Mouse (Mus musculus): ENCODE measurements around the gene Eri2. TPM values are rescaled to one million over a fixed set of nuclear protein-coding genes. Genes with fewer than 3 reads are reported as not detected.
"Not testable (repeated sequence)": the region's sequence is repeated elsewhere in the genome, so short reads cannot be mapped to it uniquely, and the experiment has no call there.

Eri2 gene
- polyA plus RNA-seq, 1 experiment, result 1.7 TPM

DNA sequence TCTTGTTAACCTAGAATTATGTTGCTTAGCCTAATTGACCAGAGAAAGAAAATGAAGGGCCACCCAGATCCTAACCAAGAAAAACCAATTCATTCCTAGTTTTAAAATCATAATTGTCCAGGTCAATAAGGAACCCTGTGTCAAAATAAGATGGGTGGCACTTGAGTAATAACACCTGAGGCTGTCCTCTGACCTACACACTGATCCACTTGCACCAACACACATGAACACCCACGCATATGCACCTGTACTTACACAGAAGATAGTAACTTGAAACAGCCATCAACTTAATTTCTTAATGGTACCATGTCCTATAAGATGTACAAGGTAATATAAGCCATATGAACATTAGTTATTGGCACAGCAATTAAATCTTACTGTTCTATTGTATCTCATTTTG is 40.2 kb downstream of the Eri2 start:
- no peaks in the 10 kb centered on the region for H3K79me2 ChIP-seq (ENCODE audit: control insufficient read depth, insufficient read depth)
- no peak overlapping the region for H3ac ChIP-seq (ENCODE audit: control insufficient read depth, insufficient read length)
- no peaks in the 10 kb centered on the region for H3K27me3 ChIP-seq (ENCODE audit: control insufficient read depth, insufficient read depth, insufficient read length)
- H3K4me2 ChIP-seq (ENCODE audit: low read depth), result no peak overlapping the region
- H3K36me3 ChIP-seq (ENCODE audit: control insufficient read depth, insufficient read depth), result no peaks in the 10 kb centered on the region
- TF ChIP-seq POLR2AphosphoS2 (IDR thresholded peaks at IDR 0.05; ENCODE audit: insufficient read length, low read depth) (no peak), POLR2A (IDR thresholded peaks at IDR 0.05; ENCODE audit: insufficient read length, low read depth) (no peak), SRF (IDR thresholded peaks at IDR 0.05; ENCODE audit: control insufficient read depth, insufficient read length, low read depth) (no peak), E2F4 (IDR thresholded peaks at IDR 0.05; ENCODE audit: insufficient read depth) (no peak), MAX (IDR thresholded peaks at IDR 0.05; ENCODE audit: low read depth) (no peak), CEBPB (IDR thresholded peaks at IDR 0.05; ENCODE audit: insufficient read depth, poor library complexity, severe bottlenecking) (no peak), TCF3 (IDR thresholded peaks at IDR 0.05; ENCODE audit: insufficient read length, low read depth) (no peak), USF1 (IDR thresholded peaks at IDR 0.05; ENCODE audit: low read depth) (no peak), MYOD1 (IDR thresholded peaks at IDR 0.05; ENCODE audit: control insufficient read depth in 1 of 3, insufficient read length in 2 of 3, low read depth in 2 of 3) (no peak), TCF12 (IDR thresholded peaks at IDR 0.05; ENCODE audit: insufficient read depth, poor library complexity, severe bottlenecking) (no peak), REST (IDR thresholded peaks at IDR 0.05; ENCODE audit: insufficient read depth, insufficient read length) (no peak), MYOG (IDR thresholded peaks at IDR 0.05; ENCODE audit: control insufficient read depth in 1 of 3, insufficient read depth in 1 of 3, insufficient read length in 2 of 3, low read depth in 2 of 3) (no peak)
- H3K4me3 ChIP-seq, result no peak overlapping the region

DNA sequence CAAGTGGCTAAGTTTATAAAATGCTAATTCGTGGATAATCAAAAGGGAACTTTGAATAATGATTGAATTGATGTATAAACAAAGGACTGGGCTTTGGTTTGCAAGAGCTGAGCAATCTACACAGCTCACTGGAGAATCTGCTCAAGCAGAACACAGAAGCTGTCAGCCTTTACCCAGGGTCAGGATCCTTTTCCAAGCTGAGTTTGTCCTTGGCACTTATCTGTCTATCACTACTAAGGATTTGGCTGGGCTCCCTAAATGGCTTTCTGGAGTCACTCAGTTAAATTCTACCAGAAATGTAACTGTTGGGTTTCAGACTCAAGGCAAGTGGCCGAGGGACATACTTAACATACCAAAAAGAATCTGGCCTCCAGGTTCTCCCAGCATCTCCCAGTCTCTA is 43.9 kb downstream of the Eri2 start:
- H3K27me3 ChIP-seq (ENCODE audit: control insufficient read depth, insufficient read depth, insufficient read length), result no peaks in the 10 kb centered on the region
- H3K4me3 ChIP-seq, result no peak overlapping the region
- no peak overlapping the region for H3ac ChIP-seq (ENCODE audit: control insufficient read depth, insufficient read length)
- no peaks in the 10 kb centered on the region for H3K36me3 ChIP-seq (ENCODE audit: control insufficient read depth, insufficient read depth)
- H3K4me2 ChIP-seq (ENCODE audit: low read depth), result no peak overlapping the region
- TF ChIP-seq SRF (IDR thresholded peaks at IDR 0.05; ENCODE audit: control insufficient read depth, insufficient read length, low read depth) (no peak), MAX (IDR thresholded peaks at IDR 0.05; ENCODE audit: low read depth) (no peak), TCF3 (IDR thresholded peaks at IDR 0.05; ENCODE audit: insufficient read length, low read depth) (no peak), MYOD1 (IDR thresholded peaks at IDR 0.05; ENCODE audit: control insufficient read depth in 1 of 3, insufficient read length in 2 of 3, low read depth in 2 of 3) (no peak), E2F4 (IDR thresholded peaks at IDR 0.05; ENCODE audit: insufficient read depth) (no peak), TCF12 (IDR thresholded peaks at IDR 0.05; ENCODE audit: insufficient read depth, poor library complexity, severe bottlenecking) (no peak), REST (IDR thresholded peaks at IDR 0.05; ENCODE audit: insufficient read depth, insufficient read length) (no peak), MYOG (IDR thresholded peaks at IDR 0.05; ENCODE audit: control insufficient read depth in 1 of 3, insufficient read depth in 1 of 3, insufficient read length in 2 of 3, low read depth in 2 of 3) (no peak), CEBPB (IDR thresholded peaks at IDR 0.05; ENCODE audit: insufficient read depth, poor library complexity, severe bottlenecking) (no peak), POLR2A (IDR thresholded peaks at IDR 0.05; ENCODE audit: insufficient read length, low read depth) (no peak), USF1 (IDR thresholded peaks at IDR 0.05; ENCODE audit: low read depth) (no peak), POLR2AphosphoS2 (IDR thresholded peaks at IDR 0.05; ENCODE audit: insufficient read length, low read depth) (no peak)
- no peaks in the 10 kb centered on the region for H3K79me2 ChIP-seq (ENCODE audit: control insufficient read depth, insufficient read depth)

DNA sequence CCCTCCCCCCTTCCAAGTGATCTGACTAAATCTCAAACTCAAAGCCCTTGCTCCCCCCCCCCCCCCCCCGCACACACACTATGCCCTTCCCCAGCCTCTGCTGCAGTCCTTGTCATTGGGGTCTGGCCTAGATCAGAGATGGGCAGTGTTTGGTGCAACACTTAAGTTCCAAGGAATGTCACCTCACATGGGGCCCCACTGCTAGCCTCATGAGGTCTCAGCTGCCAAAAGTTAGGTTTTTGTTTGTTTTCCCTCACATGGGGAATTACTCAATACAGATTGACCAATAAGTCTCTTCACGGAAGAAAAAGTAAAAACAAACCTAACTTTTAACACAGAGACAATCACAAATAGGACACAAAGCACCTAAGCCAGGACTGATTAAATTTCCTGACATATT is 45.1 kb downstream of the Eri2 start:
- Histone ChIP-seq H3ac (ENCODE audit: control insufficient read depth, insufficient read length) (no peak overlapping the region), H3K27me3 (ENCODE audit: control insufficient read depth, insufficient read depth, insufficient read length) (no peaks in the 10 kb centered on the region), H3K36me3 (ENCODE audit: control insufficient read depth, insufficient read depth) (no peaks in the 10 kb centered on the region), H3K79me2 (ENCODE audit: control insufficient read depth, insufficient read depth) (no peaks in the 10 kb centered on the region), H3K4me2 (ENCODE audit: low read depth) (no peak overlapping the region), H3K4me3 (no peak overlapping the region)
- TF ChIP-seq MYOG (IDR thresholded peaks at IDR 0.05; ENCODE audit: control insufficient read depth in 1 of 3, insufficient read depth in 1 of 3, insufficient read length in 2 of 3, low read depth in 2 of 3) (no peak), TCF12 (IDR thresholded peaks at IDR 0.05; ENCODE audit: insufficient read depth, poor library complexity, severe bottlenecking) (no peak), E2F4 (IDR thresholded peaks at IDR 0.05; ENCODE audit: insufficient read depth) (no peak), POLR2A (IDR thresholded peaks at IDR 0.05; ENCODE audit: insufficient read length, low read depth) (no peak), REST (IDR thresholded peaks at IDR 0.05; ENCODE audit: insufficient read depth, insufficient read length) (no peak), POLR2AphosphoS2 (IDR thresholded peaks at IDR 0.05; ENCODE audit: insufficient read length, low read depth) (no peak), USF1 (IDR thresholded peaks at IDR 0.05; ENCODE audit: low read depth) (no peak), MYOD1 (IDR thresholded peaks at IDR 0.05; ENCODE audit: control insufficient read depth in 1 of 3, insufficient read length in 2 of 3, low read depth in 2 of 3) (no peak), TCF3 (IDR thresholded peaks at IDR 0.05; ENCODE audit: insufficient read length, low read depth) (no peak), SRF (IDR thresholded peaks at IDR 0.05; ENCODE audit: control insufficient read depth, insufficient read length, low read depth) (no peak), CEBPB (IDR thresholded peaks at IDR 0.05; ENCODE audit: insufficient read depth, poor library complexity, severe bottlenecking) (no peak), MAX (IDR thresholded peaks at IDR 0.05; ENCODE audit: low read depth) (no peak)

DNA sequence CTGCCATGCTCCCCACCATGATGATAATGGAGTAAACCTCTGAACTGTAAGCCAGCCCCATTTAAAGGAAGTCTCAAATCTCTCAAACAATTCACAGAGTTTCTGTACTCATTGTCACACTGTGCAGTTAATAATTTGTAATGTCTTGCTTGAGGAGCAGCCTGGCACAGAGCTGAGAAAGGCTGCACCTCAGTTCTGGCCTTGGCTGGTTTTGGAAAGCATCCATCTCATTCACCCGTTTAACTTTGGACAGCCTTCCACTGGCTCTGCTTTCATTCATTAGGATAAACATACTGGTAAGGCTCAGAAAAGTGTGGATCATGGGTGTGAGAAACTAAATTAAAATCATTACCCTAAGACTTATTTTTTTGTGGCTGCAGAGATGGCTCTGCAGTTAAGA is 48.0 kb downstream of the Eri2 start:
- no peak overlapping the region for H3ac ChIP-seq (ENCODE audit: control insufficient read depth, insufficient read length)
- H3K27me3 ChIP-seq (ENCODE audit: control insufficient read depth, insufficient read depth, insufficient read length), result no peaks in the 10 kb centered on the region
- no peaks in the 10 kb centered on the region for H3K79me2 ChIP-seq (ENCODE audit: control insufficient read depth, insufficient read depth)
- no peak overlapping the region for H3K4me3 ChIP-seq
- no peak overlapping the region for H3K4me2 ChIP-seq (ENCODE audit: low read depth)
- TF ChIP-seq REST (IDR thresholded peaks at IDR 0.05; ENCODE audit: insufficient read depth, insufficient read length) (no peak), TCF3 (IDR thresholded peaks at IDR 0.05; ENCODE audit: insufficient read length, low read depth) (no peak), SRF (IDR thresholded peaks at IDR 0.05; ENCODE audit: control insufficient read depth, insufficient read length, low read depth) (no peak), POLR2A (IDR thresholded peaks at IDR 0.05; ENCODE audit: insufficient read length, low read depth) (no peak)
- no peaks in the 10 kb centered on the region for H3K36me3 ChIP-seq (ENCODE audit: control insufficient read depth, insufficient read depth)

DNA sequence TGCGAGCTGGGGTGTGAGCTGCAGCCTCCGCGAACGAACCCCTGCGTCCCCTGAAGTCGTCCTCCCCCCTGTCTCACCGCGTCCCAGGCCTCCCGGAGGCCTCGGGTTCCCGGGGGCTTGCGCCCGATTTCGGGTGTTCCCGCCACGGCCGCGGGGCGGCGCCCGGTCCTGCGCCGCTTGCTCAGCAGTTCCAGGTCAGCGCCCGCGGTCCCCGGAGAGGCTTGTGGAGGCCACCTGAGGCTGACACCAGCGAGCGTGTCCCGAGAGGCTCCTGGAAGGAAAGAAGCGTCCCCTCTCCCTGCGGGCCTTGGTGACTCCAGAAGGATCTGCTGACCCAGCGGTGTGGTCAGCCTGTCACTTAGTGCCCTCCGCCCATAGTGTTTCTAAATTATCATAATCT is 49.5 kb downstream of the Eri2 start:
- no peak overlapping the region for H3K4me2 ChIP-seq (ENCODE audit: low read depth)
- H3ac ChIP-seq (ENCODE audit: control insufficient read depth, insufficient read length), result no peak overlapping the region
- no peaks in the 10 kb centered on the region for H3K79me2 ChIP-seq (ENCODE audit: control insufficient read depth, insufficient read depth)
- H3K4me3 ChIP-seq, result no peak overlapping the region
- TF ChIP-seq TCF12 (IDR thresholded peaks at IDR 0.05; ENCODE audit: insufficient read depth, poor library complexity, severe bottlenecking), result no peak
- no peak for TF ChIP-seq POLR2AphosphoS2 (IDR thresholded peaks at IDR 0.05; ENCODE audit: insufficient read length, low read depth)
- TF ChIP-seq USF1 (IDR thresholded peaks at IDR 0.05; ENCODE audit: low read depth), result no peak
- no peak for TF ChIP-seq REST (IDR thresholded peaks at IDR 0.05; ENCODE audit: insufficient read depth, insufficient read length)
- TF ChIP-seq TCF3 (IDR thresholded peaks at IDR 0.05; ENCODE audit: insufficient read length, low read depth), result no peak
- TF ChIP-seq POLR2A (IDR thresholded peaks at IDR 0.05; ENCODE audit: insufficient read length, low read depth), result no peak
- TF ChIP-seq MAX (IDR thresholded peaks at IDR 0.05; ENCODE audit: low read depth), result no peak
- no peak for TF ChIP-seq MYOD1 (IDR thresholded peaks at IDR 0.05; ENCODE audit: control insufficient read depth in 1 of 3, insufficient read length in 2 of 3, low read depth in 2 of 3)
- no peak for TF ChIP-seq MYOG (IDR thresholded peaks at IDR 0.05; ENCODE audit: control insufficient read depth in 1 of 3, insufficient read depth in 1 of 3, insufficient read length in 2 of 3, low read depth in 2 of 3)
- no peak for TF ChIP-seq SRF (IDR thresholded peaks at IDR 0.05; ENCODE audit: control insufficient read depth, insufficient read length, low read depth)
- TF ChIP-seq E2F4 (IDR thresholded peaks at IDR 0.05; ENCODE audit: insufficient read depth), result no peak
- TF ChIP-seq CEBPB (IDR thresholded peaks at IDR 0.05; ENCODE audit: insufficient read depth, poor library complexity, severe bottlenecking), result no peak
- no peaks in the 10 kb centered on the region for H3K36me3 ChIP-seq (ENCODE audit: control insufficient read depth, insufficient read depth)
- H3K27me3 ChIP-seq (ENCODE audit: control insufficient read depth, insufficient read depth, insufficient read length), result no peaks in the 10 kb centered on the region

DNA sequence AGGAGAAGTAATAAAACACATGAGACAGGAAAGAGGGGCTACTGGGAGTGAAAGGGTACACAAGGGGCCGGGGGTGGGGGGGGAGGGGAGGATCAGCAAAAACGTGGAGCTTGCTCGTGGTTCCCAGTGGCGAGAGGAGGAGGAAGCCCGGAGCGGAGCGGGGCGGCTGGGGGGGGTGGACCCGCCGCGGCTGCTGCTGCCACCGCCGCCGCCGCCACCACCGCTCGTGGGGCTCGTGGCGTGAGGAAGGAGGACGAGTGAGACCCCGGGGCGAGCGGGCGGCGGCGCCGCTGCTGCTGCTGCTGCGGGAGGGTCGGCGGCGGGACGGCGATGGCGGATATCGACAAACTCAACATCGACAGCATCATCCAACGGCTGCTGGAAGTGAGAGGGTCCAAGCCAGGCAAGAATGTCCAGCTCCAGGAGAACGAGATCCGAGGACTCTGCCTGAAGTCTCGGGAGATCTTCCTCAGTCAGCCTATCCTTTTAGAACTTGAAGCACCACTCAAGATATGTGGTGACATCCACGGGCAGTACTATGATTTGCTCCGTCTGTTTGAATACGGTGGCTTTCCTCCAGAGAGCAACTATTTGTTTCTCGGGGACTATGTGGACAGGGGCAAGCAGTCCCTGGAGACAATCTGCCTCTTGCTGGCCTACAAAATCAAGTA is 53.9 kb downstream of the Eri2 start:
- not testable (repeated sequence) for H3ac ChIP-seq (ENCODE audit: control insufficient read depth, insufficient read length); H3K4me3 ChIP-seq; H3K4me2 ChIP-seq (ENCODE audit: low read depth); H3K79me2 ChIP-seq (ENCODE audit: control insufficient read depth, insufficient read depth); H3K36me3 ChIP-seq (ENCODE audit: control insufficient read depth, insufficient read depth); H3K27me3 ChIP-seq (ENCODE audit: control insufficient read depth, insufficient read depth, insufficient read length)

All from myocyte (in vitro differentiated cells).